Mouse (Mus musculus): Measurements from ENCODE around the gene Ptgs1.

Ptgs1 gene

DNA sequence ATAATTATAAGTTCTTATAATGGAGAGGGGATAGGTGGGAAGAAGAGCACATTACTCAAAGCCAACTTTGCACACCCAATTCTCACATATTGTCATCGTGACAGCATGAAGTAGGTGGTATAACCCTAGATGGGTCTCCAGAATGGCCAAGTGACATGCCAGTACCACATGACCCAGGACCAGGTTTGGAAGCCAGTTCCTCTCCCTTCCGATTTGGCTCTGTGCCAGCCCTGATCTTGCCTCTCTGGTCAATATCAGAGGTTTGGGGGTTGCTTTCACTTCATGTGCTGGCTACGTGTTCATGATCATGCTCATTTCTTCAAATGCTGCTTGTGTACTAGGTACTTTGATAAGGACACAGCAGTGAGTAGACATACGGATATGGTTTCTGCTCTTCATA, 22.3 kb downstream of the Ptgs1 start:
- no peak for DNase-seq

GRCm38 (mm10) chr2:36254445-36254844, 24.2 kb downstream of the Ptgs1 start:
- DNase-seq, result no peak

DNA sequence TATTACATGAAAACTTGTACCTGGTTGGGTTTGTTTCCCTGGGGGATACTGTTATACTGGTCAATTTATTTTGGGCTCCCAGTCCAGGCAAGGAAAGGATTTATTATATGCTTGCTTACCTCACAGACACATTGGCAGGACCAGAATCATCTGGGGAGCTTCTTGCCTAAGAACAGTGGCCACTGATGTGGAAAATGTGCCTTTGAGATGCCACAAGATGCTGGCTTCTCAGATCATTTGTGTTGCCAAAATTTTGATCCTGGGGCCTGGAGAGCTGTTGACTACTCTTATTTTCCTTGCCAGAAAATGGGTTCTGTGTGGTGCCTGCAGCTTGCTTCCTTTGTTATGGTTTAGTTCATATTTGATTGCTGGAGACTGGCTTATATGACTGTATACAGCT, 26.7 kb downstream of the Ptgs1 start:
- DNase-seq, result no peak

DNA sequence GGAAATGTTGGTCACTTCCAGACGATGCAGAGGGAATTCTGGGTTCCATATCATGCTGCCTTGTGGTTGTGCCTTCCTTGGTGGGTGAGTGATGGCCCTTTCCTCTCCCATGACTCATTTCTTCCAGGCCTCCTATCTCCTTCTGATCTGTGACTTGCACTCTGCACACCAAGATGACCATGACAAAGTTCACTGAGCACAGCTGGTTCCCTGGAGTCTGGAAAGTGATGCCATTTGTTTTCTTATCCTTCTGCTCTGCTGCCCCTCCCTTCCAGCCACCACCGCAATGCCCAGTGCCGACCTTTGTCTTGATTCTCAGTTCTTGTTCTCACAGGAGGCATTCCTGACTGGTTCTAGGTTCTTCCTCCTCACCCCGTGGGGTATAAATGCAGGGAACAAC, 29.2 kb downstream of the Ptgs1 start:
- no peak for DNase-seq

GRCm38 (mm10) chr2:36259798-36260540, 29.7 kb downstream of the Ptgs1 start:
- no peak for DNase-seq

DNA sequence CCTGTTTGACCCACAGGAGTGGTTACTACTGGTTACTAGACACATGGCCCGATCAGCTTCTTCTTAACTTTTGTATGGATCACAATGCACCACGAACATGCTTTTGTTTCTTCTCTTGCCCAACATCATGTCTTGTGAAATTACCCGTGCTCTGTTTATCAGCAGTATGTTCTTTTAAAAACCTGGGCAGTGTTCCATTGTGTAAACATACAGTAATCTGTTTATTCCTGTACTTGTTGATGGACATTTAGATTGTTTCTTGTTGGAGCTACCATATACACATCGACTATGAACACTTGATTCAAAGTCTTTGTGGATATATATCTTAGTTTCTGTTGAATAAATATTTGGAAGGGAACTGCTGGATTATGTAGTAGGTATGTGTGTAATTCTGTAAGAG, 31.8 kb downstream of the Ptgs1 start:
- no peak for DNase-seq

DNA sequence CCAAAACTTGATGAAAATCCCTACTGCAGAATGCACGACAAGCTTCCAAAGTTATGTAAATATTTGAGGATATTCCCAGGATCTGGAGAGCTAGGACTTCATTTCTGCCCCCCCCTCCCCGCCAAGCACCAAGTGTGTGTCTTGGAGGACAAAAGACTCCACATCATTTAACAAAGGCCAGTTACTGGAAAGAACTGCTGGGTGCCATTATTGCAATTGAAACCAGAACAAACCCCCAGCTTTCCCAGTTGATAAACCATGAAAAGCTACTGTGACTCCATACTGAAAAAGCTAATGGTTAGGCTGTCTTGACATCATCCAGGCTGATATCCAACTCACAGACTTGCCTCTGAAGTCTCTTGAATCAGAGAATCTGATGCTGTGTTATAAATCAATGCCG, 39.2 kb downstream of the Ptgs1 start:
- DNase-seq, result no peak

- no peak for DNase-seq
Observed at GRCm38 (mm10) chr2:36270186-36270585, 40.0 kb downstream of the Ptgs1 start.

DNA sequence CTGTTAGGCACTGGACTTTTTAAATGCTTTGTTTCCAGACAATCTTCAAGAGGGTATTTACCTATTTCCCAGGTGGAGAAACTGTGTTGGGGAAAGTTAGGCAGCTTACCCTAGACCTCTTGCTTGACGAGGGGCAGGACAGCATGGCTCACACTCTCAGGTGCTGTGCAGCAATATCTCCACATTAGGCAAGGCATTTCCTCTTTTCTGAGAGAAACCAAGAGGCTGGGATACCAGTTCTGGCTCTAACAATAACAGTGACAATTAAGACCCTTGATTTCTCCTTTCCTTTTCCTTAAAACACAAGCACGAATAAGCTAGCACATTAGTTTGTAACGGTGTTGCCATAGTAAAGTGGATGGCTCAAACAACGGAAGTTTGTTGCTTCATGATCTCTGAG, 40.9 kb downstream of the Ptgs1 start:
- no peak for DNase-seq

GRCm38 (mm10) chr2:36272288-36272950, 42.2 kb downstream of the Ptgs1 start:
- no peak for DNase-seq

DNA sequence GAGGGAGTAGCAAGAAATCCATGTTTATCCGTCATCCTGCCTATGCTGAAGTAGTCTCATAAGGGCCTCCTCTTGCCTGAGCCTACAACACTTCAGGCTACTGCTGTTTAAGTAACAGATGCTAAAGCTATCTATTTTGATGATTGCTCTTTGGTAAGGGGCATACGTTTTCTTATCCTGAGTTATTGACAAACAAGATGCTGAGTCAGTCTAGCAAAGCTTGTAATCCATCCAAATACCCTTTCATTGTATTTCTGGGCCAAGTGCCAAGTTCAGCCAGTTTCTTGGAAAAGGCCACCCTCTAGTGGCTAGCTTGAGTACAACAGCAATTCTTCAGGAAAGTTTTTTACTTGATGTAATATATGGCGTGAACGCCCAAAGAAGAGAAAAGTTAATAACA, 46.2 kb downstream of the Ptgs1 start:
- peak; percentile 32 for DNase-seq

- DNase-seq, result no peak
Observed at GRCm38 (mm10) chr2:36278760-36279159, 48.5 kb downstream of the Ptgs1 start.

GRCm38 (mm10) chr2:36281138-36281537, 50.9 kb downstream of the Ptgs1 start:
- no peak for DNase-seq

DNA sequence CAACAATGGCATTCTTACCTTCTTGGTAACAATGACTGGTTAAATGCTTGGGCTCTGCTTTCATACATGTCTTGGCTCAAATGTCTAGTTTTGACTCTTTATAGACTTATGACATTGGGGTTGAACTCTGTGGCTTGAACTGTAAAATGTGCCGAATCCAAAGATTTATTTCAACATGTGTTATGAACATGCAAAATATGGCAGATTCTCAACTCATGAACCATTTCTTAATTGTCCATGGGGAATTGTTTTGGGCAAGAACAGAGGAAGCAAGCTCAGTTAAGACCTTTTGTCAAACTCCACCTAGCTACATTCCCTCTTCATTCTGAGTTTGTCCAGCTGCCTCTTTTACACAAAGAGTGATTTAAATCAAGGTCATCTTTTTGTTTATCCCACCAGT, 52.1 kb downstream of the Ptgs1 start:
- DNase-seq, result no peak

Data from thymus, postnatal 4 days (tissue).